Mouse (Mus musculus): ENCODE data around the gene Dnah3. TPM values are rescaled to one million over a fixed set of nuclear protein-coding genes. Genes with fewer than 3 reads are reported as not detected.

Gene Dnah3
- polyA plus RNA-seq (2012; rRNA removed), result 0.01 TPM in 1 of 2 replicates, not detected in the other

- no peak for DNase-seq (ENCODE audit: low read depth, low spot score)
- WGBS, result 80% methylated on average over 6 of the region's 6 CpGs
Observed at GRCm38 (mm10) chr7:120095180-120095579, at the start of gene Dnah3. Gene Dnah3, minus strand, starts transcription at chr7:120095280.

- no peak for DNase-seq (ENCODE audit: low read depth, low spot score)
- WGBS, result 37% methylated on average over 1 of the region's 1 CpGs
Observed at GRCm38 (mm10) chr7:120142743-120143142, 47.7 kb upstream of the Dnah3 start.

- DNase-seq (ENCODE audit: low read depth, low spot score), result no peak
- WGBS, result 72% methylated on average over 4 of the region's 4 CpGs
Observed at GRCm38 (mm10) chr7:120128951-120129350, 33.9 kb upstream of the Dnah3 start.

- no peak for DNase-seq (ENCODE audit: low read depth, low spot score)
- 88% methylated on average over 4 of the region's 4 CpGs for WGBS
Observed at GRCm38 (mm10) chr7:120127686-120128059, 32.6 kb upstream of the Dnah3 start.

- no peak for DNase-seq (ENCODE audit: low read depth, low spot score)
- 62% methylated on average over 5 of the region's 5 CpGs for WGBS
Observed at GRCm38 (mm10) chr7:120126976-120127685, 32.1 kb upstream of the Dnah3 start.

GRCm38 (mm10) chr7:120124844-120125243 lies 29.8 kb upstream of the Dnah3 start:
- DNase-seq (ENCODE audit: low read depth, low spot score), result no peak
- WGBS, result 0% methylated on average over 3 of the region's 3 CpGs

GRCm38 (mm10) chr7:120123776-120124175 lies 28.7 kb upstream of the Dnah3 start:
- DNase-seq (ENCODE audit: low read depth, low spot score), result no peak
- 79% methylated on average over 4 of the region's 4 CpGs for WGBS

GRCm38 (mm10) chr7:120117529-120117928 lies 22.4 kb upstream of the Dnah3 start:
- WGBS, result 49% methylated on average over 6 of the region's 6 CpGs
- no peak for DNase-seq (ENCODE audit: low read depth, low spot score)

- no peak for DNase-seq (ENCODE audit: low read depth, low spot score)
- WGBS, result 95% methylated on average over 5 of the region's 5 CpGs
Observed at GRCm38 (mm10) chr7:120116976-120117375, 21.9 kb upstream of the Dnah3 start.

- no peak for DNase-seq (ENCODE audit: low read depth, low spot score)
- 87% methylated on average over 5 of the region's 5 CpGs for WGBS
Observed at GRCm38 (mm10) chr7:120109676-120110075, 14.6 kb upstream of the Dnah3 start.

- 33% methylated on average over 2 of the region's 2 CpGs for WGBS
- no peak for DNase-seq (ENCODE audit: low read depth, low spot score)
Observed at GRCm38 (mm10) chr7:120106356-120106755, 11.3 kb upstream of the Dnah3 start.

GRCm38 (mm10) chr7:120104975-120105374 lies 9.9 kb upstream of the Dnah3 start:
- DNase-seq (ENCODE audit: low read depth, low spot score), result no peak
- WGBS, result 85% methylated on average over 3 of the region's 3 CpGs

- no peak for DNase-seq (ENCODE audit: low read depth, low spot score)
Observed at GRCm38 (mm10) chr7:120103019-120103567, 8.0 kb upstream of the Dnah3 start.

GRCm38 (mm10) chr7:120102164-120102972 lies 7.3 kb upstream of the Dnah3 start, which contains the start of gene Tmem159:
Gene Tmem159, plus strand, starts transcription at chr7:120102353.
- WGBS, result under 1% methylated on average over 42 of the region's 42 CpGs
- DNase-seq (ENCODE audit: low read depth, low spot score), result peak; percentile 89

More at GRCm38 (mm10) chr7:120103019-120103567, 8.0 kb upstream of the Dnah3 start:
- 4% methylated on average over 25 of the region's 25 CpGs for WGBS

GRCm38 (mm10) chr7:120098403-120098802 lies 3.3 kb upstream of the Dnah3 start:
- 19% methylated on average over 9 of the region's 9 CpGs for WGBS
- peak; percentile 75 for DNase-seq (ENCODE audit: low read depth, low spot score)

- DNase-seq (ENCODE audit: low read depth, low spot score), result peak; percentile 57
- WGBS, result 5% methylated on average over 7 of the region's 7 CpGs
Observed at GRCm38 (mm10) chr7:120097845-120098244, 2.8 kb upstream of the Dnah3 start.

- 65% methylated on average over 3 of the region's 3 CpGs for WGBS
- no peak for DNase-seq (ENCODE audit: low read depth, low spot score)
Observed at GRCm38 (mm10) chr7:120094216-120094615, 864 bp downstream of the Dnah3 start.

- WGBS, result 58% methylated on average over 5 of the region's 5 CpGs
- no peak for DNase-seq (ENCODE audit: low read depth, low spot score)
Observed at GRCm38 (mm10) chr7:120093033-120093432, 2.0 kb downstream of the Dnah3 start.

GRCm38 (mm10) chr7:120080177-120080576 lies 14.9 kb downstream of the Dnah3 start:
- 51% methylated on average over 3 of the region's 3 CpGs for WGBS
- no peak for DNase-seq (ENCODE audit: low read depth, low spot score)

- no peak for DNase-seq (ENCODE audit: low read depth, low spot score)
- WGBS, result 22% methylated on average over 3 of the region's 3 CpGs
Observed at GRCm38 (mm10) chr7:120069164-120069563, 25.9 kb downstream of the Dnah3 start.
